Mouse (Mus musculus): ENCODE results near the gene Endod1. TPM values are rescaled to one million over a fixed set of nuclear protein-coding genes. Genes with fewer than 3 reads are reported as not detected.

The Endod1 gene
- total RNA-seq (2023): 8.7 TPM

GRCm38 (mm10) chr9:14381353-14382055 lies at the start of gene Endod1:
TSS of gene Endod1 (minus strand) at chr9:14381507.

Other genes starting within 250 kb of the Endod1 start
- gene Sesn3, start 106.4 kb downstream of the Endod1 start, total RNA-seq (2023): 151 TPM
- gene Kdm4d, start 119.0 kb upstream of the Endod1 start, total RNA-seq (2023): 0.89 TPM
- 104 TPM for gene Cwc15, start 119.1 kb upstream of the Endod1 start, total RNA-seq (2023)

Data from CD4-positive naive resting alpha-beta T cell, adult 57 days (primary cell).